8 mouse cellular contexts compared by ENCODE assay signal in genomic region chr2:6547139-6547664, GRCm38 (mm10).
A peak's percentile ranks its signal among the peaks of the same experiment; 100 is the strongest.
DNase-seq lines count a peak whose midpoint lies in the region; ATAC-seq lines count a peak whose summit lies in the region.

No protein-coding gene starts in this region.

- ATAC-seq in heart, embryonic 15.5 days (replicated peaks; ENCODE audit: insufficient number of reproducible peaks, insufficient read depth, low FRiP score, low read depth) = no peak
- peak; percentile 79 for ATAC-seq in hindbrain, embryonic 12.5 days (ENCODE audit: low FRiP score)
- ATAC-seq in midbrain, embryonic 13.5 days = peak; percentile 76

- no peak overlapping the region for H3K9ac ChIP-seq in heart, embryonic 15.5 days
- no peak overlapping the region for H3K9ac ChIP-seq in hindbrain, embryonic 12.5 days
- H3K9ac ChIP-seq in midbrain, embryonic 13.5 days (replicated peaks) = no peak overlapping the region; the same call in none of the 2 replicates

- H3K27ac ChIP-seq in heart, embryonic 15.5 days = peak overlapping the region; percentile 38; the same call in 1 of the 2 replicates
- H3K27ac ChIP-seq in heart, embryonic 10.5 days = no peak overlapping the region
- H3K27ac ChIP-seq in hindbrain, embryonic 12.5 days = peak overlapping the region; percentile 82
- peak overlapping the region; percentile 77 for H3K27ac ChIP-seq in midbrain, embryonic 13.5 days

- no peak for DNase-seq in heart, embryonic 10.5 days (ENCODE audit: low spot score)
- peak; percentile 36 to 46 for DNase-seq in cerebellum, postnatal 36 days
- no peak for DNase-seq in left cerebral cortex, adult 18-20 months (ENCODE audit: low spot score in 2 of 2)
- no peak for DNase-seq in right cerebral cortex, postnatal 4 days
- DNase-seq in urinary bladder, postnatal 25 days (ENCODE audit: low spot score) = no peak

- H3K4me3 ChIP-seq in heart, embryonic 15.5 days = no peak overlapping the region
- H3K4me3 ChIP-seq in heart, embryonic 10.5 days = no peak overlapping the region
- H3K4me3 ChIP-seq in hindbrain, embryonic 12.5 days = no peak overlapping the region
- H3K4me3 ChIP-seq in midbrain, embryonic 13.5 days (replicated peaks) = no peak overlapping the region

- no peak overlapping the region for H3K4me2 ChIP-seq in heart, embryonic 15.5 days
- H3K4me2 ChIP-seq in hindbrain, embryonic 12.5 days (replicated peaks) = no peak overlapping the region
- no peak overlapping the region; the same call in 1 of the 2 replicates for H3K4me2 ChIP-seq in midbrain, embryonic 13.5 days (replicated peaks)

- 64% methylated on average over 9 of the region's 9 CpGs for WGBS in heart, embryonic 15.5 days
- 59% methylated on average over 9 of the region's 9 CpGs for WGBS in heart, embryonic 10.5 days
- 22% methylated on average over 9 of the region's 9 CpGs for WGBS in hindbrain, embryonic 12.5 days
- 13% methylated on average over 9 of the region's 9 CpGs for WGBS in midbrain, embryonic 13.5 days

- H3K9me3 ChIP-seq in heart, embryonic 15.5 days (replicated peaks) = no peaks in the 10 kb centered on the region
- no peaks in the 10 kb centered on the region for H3K9me3 ChIP-seq in heart, embryonic 10.5 days
- H3K9me3 ChIP-seq in hindbrain, embryonic 12.5 days (replicated peaks) = no peaks in the 10 kb centered on the region
- no peaks in the 10 kb centered on the region for H3K9me3 ChIP-seq in midbrain, embryonic 13.5 days

- H3K36me3 ChIP-seq in heart, embryonic 15.5 days = no peaks in the 10 kb centered on the region; the same call in 1 of the 2 replicates
- no peaks in the 10 kb centered on the region; the same call in 1 of the 2 replicates for H3K36me3 ChIP-seq in heart, embryonic 10.5 days
- H3K36me3 ChIP-seq in hindbrain, embryonic 12.5 days = 0 out of 2 replicates have a peak, but pooled peaks cover 4% of the 10 kb centered on the region
- H3K36me3 ChIP-seq in midbrain, embryonic 13.5 days = peaks cover 20% of the 10 kb centered on the region; the same call in 1 of the 2 replicates

- H3K27me3 ChIP-seq in heart, embryonic 15.5 days = no peaks in the 10 kb centered on the region
- H3K27me3 ChIP-seq in heart, embryonic 10.5 days (ENCODE audit: insufficient read depth, poor library complexity, severe bottlenecking) = no peaks in the 10 kb centered on the region
- H3K27me3 ChIP-seq in hindbrain, embryonic 12.5 days = no peaks in the 10 kb centered on the region
- no peaks in the 10 kb centered on the region for H3K27me3 ChIP-seq in midbrain, embryonic 13.5 days

- H3K4me1 ChIP-seq in heart, embryonic 15.5 days (replicated peaks) = peaks cover 13% of the 10 kb centered on the region
- no peaks in the 10 kb centered on the region for H3K4me1 ChIP-seq in heart, embryonic 10.5 days
- peaks cover 19% of the 10 kb centered on the region for H3K4me1 ChIP-seq in hindbrain, embryonic 12.5 days
- peaks cover 21% of the 10 kb centered on the region for H3K4me1 ChIP-seq in midbrain, embryonic 13.5 days (replicated peaks)

Comparison
In these comparisons a context has a peak if more than half of its experiments do, and no peak if none do; other contexts are left out.
1. DNase-seq: peak in cerebellum, postnatal 36 days (2 of 2); none in heart, embryonic 10.5 days (single experiment), left cerebral cortex, adult 18-20 months (0 of 2), right cerebral cortex, postnatal 4 days (single experiment) and urinary bladder, postnatal 25 days (single experiment).